Mouse (Mus musculus): ENCODE measurements around the gene Htr3b. TPM values are rescaled to one million over a fixed set of nuclear protein-coding genes. Genes with fewer than 3 reads are reported as not detected.

The Htr3b gene
- polyA plus RNA-seq, 1 experiment from 2014 or later: not detected

DNA sequence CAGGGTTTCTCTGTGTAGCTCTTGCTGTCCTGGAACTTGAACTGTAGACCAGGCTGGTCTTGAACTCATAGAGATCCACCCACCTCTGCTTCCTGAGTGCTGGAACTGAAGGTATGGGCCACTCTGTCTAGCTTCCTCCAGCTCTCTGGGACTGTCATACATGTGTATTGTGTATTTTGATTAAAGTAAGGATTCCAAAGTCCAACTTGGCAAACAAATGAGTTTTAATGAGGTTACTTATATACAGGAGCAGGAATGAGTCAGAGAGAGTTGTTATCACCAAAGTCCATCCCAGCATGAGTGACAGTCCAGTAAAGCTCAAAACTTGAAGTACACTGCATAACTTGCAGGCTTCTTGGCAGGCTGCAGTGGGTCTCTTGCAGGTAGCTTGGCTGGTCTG is 17.0 kb upstream of the Htr3b start:
- H3K4me2 ChIP-seq: no peak overlapping the region
- H3K27me3 ChIP-seq: no peaks in the 10 kb centered on the region
- H3K27ac ChIP-seq: no peak overlapping the region
- H3K36me3 ChIP-seq (ENCODE audit: poor library complexity, severe bottlenecking): no peaks in the 10 kb centered on the region
- H3K9me3 ChIP-seq (replicated peaks): no peaks in the 10 kb centered on the region
- ATAC-seq: no peak
- no peak overlapping the region for H3K9ac ChIP-seq
- peaks cover 13% of the 10 kb centered on the region for H3K4me1 ChIP-seq
- no peak overlapping the region for H3K4me3 ChIP-seq

DNA sequence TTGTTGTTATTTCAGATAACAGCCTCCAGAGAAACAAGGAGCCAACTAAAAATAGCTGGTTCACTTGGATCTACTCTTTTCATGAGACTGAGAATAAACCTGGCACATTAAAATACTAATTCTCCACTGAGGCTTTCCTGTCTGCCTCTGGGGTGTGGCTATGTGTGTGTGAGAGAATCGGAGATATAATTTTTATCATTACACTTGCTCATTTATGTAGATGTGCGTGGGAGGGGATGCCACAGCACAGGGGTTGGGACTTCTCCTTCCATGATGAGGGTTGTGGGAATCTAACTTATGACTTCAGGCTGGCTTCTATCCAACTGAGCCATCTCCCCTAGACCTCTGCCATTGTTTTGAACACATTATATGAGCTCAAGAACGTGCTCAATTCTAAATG is 16.0 kb upstream of the Htr3b start:
- WGBS: 84% methylated on average over 3 of the region's 3 CpGs
- Histone ChIP-seq H3K36me3 (ENCODE audit: poor library complexity, severe bottlenecking) (no peaks in the 10 kb centered on the region), H3K4me2 (no peak overlapping the region), H3K4me1 (peaks cover 6% of the 10 kb centered on the region), H3K9ac (no peak overlapping the region), H3K4me3 (no peak overlapping the region), H3K27ac (no peak overlapping the region), H3K9me3 (replicated peaks) (no peaks in the 10 kb centered on the region), H3K27me3 (no peaks in the 10 kb centered on the region)
- ATAC-seq: no peak

DNA sequence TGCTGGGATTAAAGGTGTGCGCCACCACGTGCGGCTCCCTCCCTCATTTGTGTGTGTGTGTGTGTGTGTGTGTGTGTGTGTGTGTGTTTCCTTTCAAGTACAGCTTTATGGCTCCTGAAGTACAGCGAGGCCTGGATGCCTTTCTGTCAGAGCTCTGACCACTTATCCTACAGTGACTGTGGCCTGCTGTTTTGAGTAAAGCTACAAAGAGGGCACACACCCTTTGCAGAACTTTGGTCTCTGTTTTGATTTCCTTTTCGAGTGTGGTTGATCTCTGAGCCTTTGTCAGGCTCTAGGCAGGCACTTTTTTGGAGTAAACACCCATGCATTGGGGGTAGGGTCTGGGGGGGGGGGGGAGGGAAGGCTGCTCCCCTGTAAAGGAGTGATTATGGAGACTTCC is 15.6 kb upstream of the Htr3b start:
- no peak overlapping the region for H3K27ac ChIP-seq
- no peaks in the 10 kb centered on the region for H3K9me3 ChIP-seq (replicated peaks)
- H3K27me3 ChIP-seq: no peaks in the 10 kb centered on the region
- H3K36me3 ChIP-seq (ENCODE audit: poor library complexity, severe bottlenecking): no peaks in the 10 kb centered on the region
- peaks cover 6% of the 10 kb centered on the region for H3K4me1 ChIP-seq
- no peak overlapping the region for H3K4me3 ChIP-seq
- no peak overlapping the region for H3K4me2 ChIP-seq
- H3K9ac ChIP-seq: no peak overlapping the region
- no peak for ATAC-seq
- WGBS: 76% methylated on average over 5 of the region's 5 CpGs

DNA sequence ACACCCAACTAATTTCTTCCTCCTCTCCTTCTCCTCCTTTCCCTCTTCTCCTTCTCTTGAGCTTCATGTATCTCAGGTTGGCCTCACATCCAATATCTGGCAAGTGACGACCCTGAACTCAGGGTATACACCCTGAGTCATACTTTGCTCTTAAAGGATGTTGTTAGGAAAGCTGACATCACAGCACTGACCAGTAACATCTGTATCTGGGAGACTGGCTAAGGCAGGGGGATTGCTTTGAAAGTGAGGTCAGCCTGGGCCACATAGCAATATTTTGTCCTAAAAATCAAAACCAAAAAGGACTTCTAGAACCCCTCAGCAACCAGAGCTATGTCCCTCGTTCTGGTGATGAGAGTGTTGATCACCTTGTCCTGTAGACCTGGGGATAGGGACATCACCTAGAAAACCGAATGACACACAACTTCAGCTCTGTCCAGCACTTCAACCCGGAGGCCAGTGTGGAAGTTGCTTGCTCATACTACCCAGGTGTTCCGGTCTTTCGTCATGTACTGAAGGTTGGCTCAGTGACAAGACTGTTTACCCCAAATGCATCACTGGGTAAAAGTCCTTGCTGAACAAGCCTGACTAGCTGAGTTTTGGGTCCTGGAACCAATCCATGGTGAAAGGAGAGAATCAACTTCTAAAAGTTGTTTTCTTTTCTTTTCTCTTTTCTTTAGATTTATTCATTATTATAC is 12.0 kb upstream of the Htr3b start:
- H3K27me3 ChIP-seq: no peaks in the 10 kb centered on the region
- no peaks in the 10 kb centered on the region for H3K36me3 ChIP-seq (ENCODE audit: poor library complexity, severe bottlenecking)
- no peak overlapping the region for H3K9ac ChIP-seq
- H3K4me1 ChIP-seq: no peaks in the 10 kb centered on the region
- no peak for ATAC-seq
- H3K9me3 ChIP-seq (replicated peaks): no peaks in the 10 kb centered on the region
- H3K4me2 ChIP-seq: no peak overlapping the region
- no peak overlapping the region for H3K27ac ChIP-seq
- H3K4me3 ChIP-seq: no peak overlapping the region
- WGBS: 87% methylated on average over 6 of the region's 6 CpGs

DNA sequence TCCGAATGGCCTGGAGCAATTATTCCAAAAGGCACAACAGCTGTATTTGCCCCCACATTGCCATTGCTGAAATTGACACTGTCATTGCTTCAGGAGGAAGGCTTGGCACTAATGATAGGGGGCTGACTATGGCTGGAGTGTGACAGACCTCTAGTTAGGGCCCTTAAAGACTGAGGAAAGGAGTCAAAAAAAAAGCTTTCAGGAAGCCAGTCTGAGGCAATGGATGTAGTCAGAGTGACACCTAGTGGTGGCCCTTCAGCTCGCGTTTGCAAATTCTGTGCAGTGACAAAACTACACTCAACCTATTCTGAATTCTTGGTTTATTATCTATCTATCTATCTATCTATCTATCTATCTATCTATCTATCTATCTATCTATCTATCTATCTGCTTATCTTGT is 7.7 kb upstream of the Htr3b start:
- ATAC-seq: 0 out of 2 replicates have a peak, but pooled peaks have one; percentile 21
- no peaks in the 10 kb centered on the region for H3K27me3 ChIP-seq
- no peak overlapping the region for H3K27ac ChIP-seq
- 29% methylated on average over 3 of the region's 3 CpGs for WGBS
- no peak overlapping the region for H3K4me3 ChIP-seq
- no peak overlapping the region for H3K4me2 ChIP-seq
- no peaks in the 10 kb centered on the region for H3K36me3 ChIP-seq (ENCODE audit: poor library complexity, severe bottlenecking)
- no peaks in the 10 kb centered on the region for H3K4me1 ChIP-seq
- no peak overlapping the region for H3K9ac ChIP-seq
- H3K9me3 ChIP-seq (replicated peaks): no peaks in the 10 kb centered on the region

DNA sequence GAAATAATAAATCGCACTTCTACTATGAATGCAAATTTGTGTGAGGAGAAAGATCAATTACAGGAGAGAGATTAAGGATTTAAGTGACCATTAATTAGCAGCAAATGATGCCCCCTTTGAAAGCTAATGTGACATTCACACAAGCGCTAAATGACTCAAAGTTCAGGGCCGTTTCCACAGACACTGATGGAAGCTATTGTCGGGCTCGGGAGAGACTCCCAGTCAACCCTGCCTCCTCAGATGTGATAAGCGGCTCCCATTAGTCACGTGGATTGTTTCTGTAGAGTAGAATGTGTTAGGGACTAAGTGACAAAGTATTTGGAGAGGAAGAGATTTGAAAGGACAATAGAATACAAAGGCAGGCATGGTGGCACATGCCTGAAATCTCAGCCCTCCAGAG is 2.7 kb downstream of the Htr3b start:
- Histone ChIP-seq H3K9ac (no peak overlapping the region), H3K27ac (no peak overlapping the region), H3K4me3 (no peak overlapping the region), H3K9me3 (replicated peaks) (no peaks in the 10 kb centered on the region), H3K36me3 (ENCODE audit: poor library complexity, severe bottlenecking) (no peaks in the 10 kb centered on the region), H3K4me2 (no peak overlapping the region), H3K4me1 (peaks cover 15% of the 10 kb centered on the region), H3K27me3 (peaks cover 12% of the 10 kb centered on the region; the same call in 1 of the 2 replicates)
- no peak for ATAC-seq
- WGBS: 15% methylated on average over 7 of the region's 7 CpGs

DNA sequence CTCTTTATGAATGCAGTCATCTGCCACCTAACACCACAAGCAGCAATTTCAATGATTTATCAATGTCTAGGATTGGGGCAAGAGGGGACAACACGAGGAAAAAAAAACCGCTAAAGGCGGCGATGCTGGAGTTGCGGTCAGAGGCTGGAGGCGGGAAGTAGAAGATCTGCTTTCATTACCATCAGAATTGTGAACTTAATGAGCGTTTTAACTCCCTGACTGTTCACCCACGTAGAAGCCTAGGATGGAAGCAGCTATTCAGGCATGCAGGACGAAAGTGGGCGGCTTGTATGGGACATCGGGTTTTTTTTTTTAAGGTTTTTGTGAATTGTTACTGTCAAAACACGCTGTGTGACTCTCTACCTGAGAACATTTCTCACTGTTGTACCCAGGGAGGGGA is 3.5 kb downstream of the Htr3b start:
- no peaks in the 10 kb centered on the region for H3K9me3 ChIP-seq (replicated peaks)
- no peak overlapping the region for H3K27ac ChIP-seq
- H3K4me1 ChIP-seq: peaks cover 15% of the 10 kb centered on the region
- WGBS: 17% methylated on average over 12 of the region's 12 CpGs
- peaks cover 12% of the 10 kb centered on the region; the same call in 1 of the 2 replicates for H3K27me3 ChIP-seq
- no peak overlapping the region for H3K9ac ChIP-seq
- no peak for ATAC-seq
- no peak overlapping the region for H3K4me3 ChIP-seq
- H3K4me2 ChIP-seq: peak overlapping the region; percentile 24
- H3K36me3 ChIP-seq (ENCODE audit: poor library complexity, severe bottlenecking): no peaks in the 10 kb centered on the region

DNA sequence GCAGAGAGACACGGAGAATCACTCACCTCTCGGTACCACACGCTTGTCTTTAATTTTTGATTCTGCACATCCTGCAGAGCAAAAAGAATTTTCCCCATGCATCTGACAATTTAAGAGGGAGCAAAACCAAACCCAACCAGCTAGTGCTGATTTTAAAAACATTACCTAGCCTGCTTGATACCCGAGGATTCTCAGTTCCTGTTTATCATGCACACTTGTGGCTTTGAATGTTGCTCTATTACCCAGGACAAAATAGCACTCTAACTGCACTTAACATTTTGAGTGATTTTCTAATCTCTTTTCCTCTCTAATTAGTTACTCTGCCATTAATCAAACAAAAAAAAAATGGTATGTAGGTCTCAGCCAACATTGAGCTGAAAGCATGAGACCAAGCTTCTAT is 17.2 kb downstream of the Htr3b start:
- Histone ChIP-seq H3K27me3 (no peaks in the 10 kb centered on the region), H3K9me3 (replicated peaks) (no peaks in the 10 kb centered on the region), H3K9ac (no peak overlapping the region), H3K4me3 (no peak overlapping the region), H3K4me2 (no peak overlapping the region), H3K36me3 (ENCODE audit: poor library complexity, severe bottlenecking) (no peaks in the 10 kb centered on the region), H3K27ac (no peak overlapping the region), H3K4me1 (peaks cover 3% of the 10 kb centered on the region; the same call in 1 of the 2 replicates)
- ATAC-seq: no peak
- WGBS: 89% methylated on average over 4 of the region's 4 CpGs

DNA sequence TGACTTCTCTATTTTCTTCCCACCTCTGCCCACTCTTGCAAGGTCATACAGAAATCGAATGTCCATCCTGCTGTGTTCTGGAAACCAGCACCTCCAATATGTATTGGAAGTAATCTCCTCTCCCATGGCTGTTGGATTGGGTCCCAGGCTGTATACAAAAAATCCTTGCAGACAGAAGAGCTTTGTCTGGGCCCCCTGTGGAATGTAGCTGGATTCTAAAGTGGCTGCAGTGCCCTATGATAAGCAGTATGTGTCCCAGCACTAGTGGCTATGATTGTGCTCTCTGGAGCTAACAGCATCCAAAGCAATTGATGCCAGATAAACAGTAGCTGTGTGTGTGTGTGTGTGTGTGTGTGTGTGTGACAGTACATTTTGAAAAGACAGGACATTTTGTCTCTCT is 22.4 kb downstream of the Htr3b start:
- Histone ChIP-seq H3K4me1 (peaks cover 6% of the 10 kb centered on the region; the same call in 1 of the 2 replicates), H3K4me2 (no peak overlapping the region), H3K9me3 (replicated peaks) (no peaks in the 10 kb centered on the region), H3K27me3 (no peaks in the 10 kb centered on the region), H3K27ac (no peak overlapping the region), H3K9ac (no peak overlapping the region), H3K4me3 (no peak overlapping the region), H3K36me3 (ENCODE audit: poor library complexity, severe bottlenecking) (no peaks in the 10 kb centered on the region)
- ATAC-seq: no peak
- WGBS: 67% methylated on average over 1 of the region's 1 CpGs

DNA sequence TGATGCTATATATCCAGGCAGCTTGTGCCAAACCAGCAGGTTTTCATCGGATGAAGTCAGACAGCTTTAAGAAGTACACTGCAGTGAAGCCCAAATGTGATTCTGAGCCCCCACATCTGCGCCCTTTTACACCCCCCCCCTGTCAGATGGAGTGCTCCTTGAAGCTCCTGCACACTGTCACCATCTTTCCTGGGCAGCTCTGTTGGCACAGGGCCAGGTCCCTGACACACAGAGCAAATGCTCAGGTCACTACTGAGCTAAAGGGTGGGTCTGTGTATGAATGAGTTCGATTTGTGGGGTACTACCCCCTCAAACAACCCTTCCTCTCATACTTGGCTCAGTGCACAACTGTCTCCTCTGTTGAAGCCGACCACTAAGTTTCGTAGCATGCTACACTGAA is 35.4 kb downstream of the Htr3b start:
- no peak overlapping the region for H3K4me2 ChIP-seq
- no peak overlapping the region for H3K4me3 ChIP-seq
- H3K9ac ChIP-seq: no peak overlapping the region
- no peak overlapping the region for H3K27ac ChIP-seq
- no peak for ATAC-seq
- WGBS: 77% methylated on average over 5 of the region's 5 CpGs
- H3K9me3 ChIP-seq (replicated peaks): no peaks in the 10 kb centered on the region
- peaks cover 13% of the 10 kb centered on the region; the same call in 1 of the 2 replicates for H3K4me1 ChIP-seq
- no peaks in the 10 kb centered on the region for H3K36me3 ChIP-seq (ENCODE audit: poor library complexity, severe bottlenecking)
- H3K27me3 ChIP-seq: peaks cover 6% of the 10 kb centered on the region; the same call in 1 of the 2 replicates

DNA sequence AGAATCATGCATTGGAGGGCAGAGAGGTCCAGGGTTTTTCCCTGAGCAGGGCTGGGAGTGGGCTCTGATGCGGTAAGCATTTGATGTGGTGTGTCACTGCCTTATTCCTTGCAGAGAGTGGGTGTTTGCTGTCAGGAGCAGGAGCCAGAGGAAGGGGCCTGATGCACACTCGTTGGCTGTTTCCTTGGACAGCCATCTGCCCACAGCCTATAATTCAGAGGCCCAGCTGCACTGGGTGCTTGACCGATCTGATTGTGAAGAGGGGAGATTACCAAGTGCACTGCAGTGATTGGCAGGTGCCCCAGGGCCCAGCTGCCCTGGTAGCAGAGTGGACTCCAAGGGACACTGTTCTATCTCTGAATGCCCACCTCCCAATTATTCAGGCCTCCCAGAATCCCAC is 36.0 kb downstream of the Htr3b start:
- Histone ChIP-seq H3K4me3 (no peak overlapping the region), H3K9ac (no peak overlapping the region), H3K4me2 (no peak overlapping the region), H3K27ac (peak overlapping the region; percentile 55), H3K36me3 (ENCODE audit: poor library complexity, severe bottlenecking) (no peaks in the 10 kb centered on the region), H3K9me3 (replicated peaks) (no peaks in the 10 kb centered on the region), H3K27me3 (peaks cover 6% of the 10 kb centered on the region; the same call in 1 of the 2 replicates), H3K4me1 (peaks cover 13% of the 10 kb centered on the region; the same call in 1 of the 2 replicates)
- 46% methylated on average over 3 of the region's 3 CpGs for WGBS
- ATAC-seq: peak; percentile 38; the same call in 1 of the 2 replicates

DNA sequence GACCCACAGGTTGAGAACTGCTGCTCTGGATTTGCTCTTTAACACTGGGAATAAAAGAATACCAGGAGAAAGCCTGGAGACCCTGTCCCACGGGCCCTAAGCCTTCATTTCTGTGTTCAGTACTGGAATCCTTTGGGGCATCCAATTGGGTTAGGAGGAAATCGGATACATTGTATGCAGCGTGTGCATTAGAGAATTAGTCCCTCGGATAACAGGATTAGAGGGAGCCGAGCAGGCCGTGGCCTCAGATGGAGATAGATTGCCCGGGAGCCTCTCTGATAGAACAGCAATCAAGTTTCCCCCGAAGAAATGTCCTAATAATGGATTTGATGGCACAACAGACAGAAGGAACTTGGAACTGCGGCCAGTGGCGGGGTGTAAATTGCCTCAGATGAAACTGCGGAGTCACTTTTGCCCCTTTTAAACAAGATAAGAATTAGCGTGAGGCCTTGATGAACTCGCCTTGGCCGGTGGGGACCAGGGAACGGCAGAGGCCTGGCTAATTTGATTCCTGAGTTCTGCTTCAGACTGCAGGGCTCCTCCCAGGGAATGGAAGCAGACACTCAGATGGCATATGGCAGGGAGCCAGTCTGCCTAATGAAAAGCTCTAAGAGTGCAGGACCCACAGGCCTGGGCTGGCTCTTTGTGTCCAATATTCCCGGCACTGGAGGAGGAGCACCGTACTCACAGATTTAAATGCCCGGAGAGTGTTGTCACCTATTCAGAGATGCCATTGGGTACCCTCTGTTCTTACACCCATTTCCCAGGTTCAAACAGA is 48.6 kb downstream of the Htr3b start:
- Histone ChIP-seq H3K27me3 (no peaks in the 10 kb centered on the region), H3K9ac (0 out of 2 replicates have a peak overlapping the region, but pooled peaks have one; percentile 14), H3K27ac (peak overlapping the region; percentile 55), H3K36me3 (ENCODE audit: poor library complexity, severe bottlenecking) (no peaks in the 10 kb centered on the region), H3K4me1 (peaks cover 22% of the 10 kb centered on the region), H3K4me2 (no peak overlapping the region), H3K9me3 (replicated peaks) (no peaks in the 10 kb centered on the region), H3K4me3 (no peak overlapping the region)
- 46% methylated on average over 18 of the region's 18 CpGs for WGBS
- ATAC-seq: peak; percentile 65; the same call in 1 of the 2 replicates

Data from forebrain, embryonic 13.5 days (tissue).